ENCODE assay signal across 19 mouse cellular contexts in genomic region chr9:6250320-6250719, GRCm38 (mm10). TPM values are rescaled to one million over a fixed set of nuclear protein-coding genes. Genes with fewer than 3 reads are reported as not detected.
DNase-seq lines count a peak whose midpoint lies in the region; ATAC-seq lines count a peak whose summit lies in the region.
"Had no signal": no experiment of that assay in that cellular context is flagged by ENCODE, and none has a peak within 500 bp of the region (broad histone marks: within the 10 kb centered on the region; RNA-seq: fewer than 3 reads in every experiment).

No protein-coding gene starts in this region.

- H3K4me2 ChIP-seq in forebrain, embryonic 16.5 days (ENCODE audit: low read length): no peak overlapping the region

- H3K9me3 ChIP-seq in forebrain, embryonic 16.5 days (ENCODE audit: control insufficient read depth, low read length): no peaks in the 10 kb centered on the region

- intact Hi-C loops in heart, postnatal 10 days (cut with DNase I): no loop called here

- H3K27me3 ChIP-seq in forebrain, embryonic 16.5 days (replicated peaks; ENCODE audit: control insufficient read depth, insufficient read depth, low read length): no peaks in the 10 kb centered on the region

- H3K27ac ChIP-seq in forebrain, embryonic 16.5 days (ENCODE audit: low read length): no peak overlapping the region
- H3K27ac ChIP-seq: gastrocnemius, adult 2 months; heart, adult 2 months had no signal

- peak; percentile 90 for ATAC-seq in forebrain, embryonic 16.5 days

- WGBS in forebrain, embryonic 16.5 days: 19% methylated on average over 1 of the region's 1 CpGs

- H3K4me1 ChIP-seq in forebrain, embryonic 16.5 days (replicated peaks; ENCODE audit: control insufficient read depth, insufficient read depth, low read length): 0 out of 2 replicates have a peak, but pooled peaks cover 2% of the 10 kb centered on the region

- peak; percentile 79 for DNase-seq in heart, adult 11 months
- no peak for DNase-seq in heart, postnatal 10 days
- peak; percentile 5 for DNase-seq in layer of hippocampus, adult 11-12 months (ENCODE audit: low spot score)
- DNase-seq in layer of hippocampus, adult 9-11 months: no peak
- DNase-seq in adipocyte (ENCODE audit: low spot score): peak; percentile 50
- DNase-seq in thymus, postnatal 10 days (ENCODE audit: low spot score in 2 of 2): no peak
- DNase-seq: cerebellum, adult 11-12 months; gastrocnemius, adult 2 months; heart, adult 2 months; heart, postnatal 14 days; lung, postnatal 14 days; right cerebral cortex, postnatal 25 days had no signal

- no peak overlapping the region for H3K9ac ChIP-seq in forebrain, embryonic 16.5 days (replicated peaks; ENCODE audit: low read depth, low read length)

- H3K36me3 ChIP-seq in forebrain, embryonic 16.5 days (ENCODE audit: control insufficient read depth, insufficient read depth): no peaks in the 10 kb centered on the region

- H3K4me3 ChIP-seq in forebrain, embryonic 16.5 days (replicated peaks; ENCODE audit: low read length): no peak overlapping the region
- H3K4me3 ChIP-seq: gastrocnemius, adult 2 months; heart, adult 2 months had no signal

RNA-seq across cellular contexts. Expression of gene Ddi1, which starts 19.3 kb away (rescaled TPM):
- not detected for total RNA-seq in heart, postnatal 10 days (2021)
- polyA plus RNA-seq in forebrain, embryonic 16.5 days (2015; fragmentation: Nextera tagmentation; extraction: Ambion mirVana): not detected in 2 replicates
- total RNA-seq: adrenal gland, postnatal 4 days; gastrocnemius, adult 2 months; heart, adult 2 months; heart, postnatal 14 days; layer of hippocampus, postnatal 10 days; left cerebral cortex, postnatal 25 days; liver, adult 2 months; MEL; monocyte, adult 5-6 weeks had no signal
- polyA plus RNA-seq: heart, adult 2 months; liver, adult 2 months had no signal

Comparison
In these comparisons a context has a peak if more than half of its experiments do, and no peak if none do; other contexts are left out.
1. DNase-seq: peak in heart, adult 11 months (single experiment), layer of hippocampus, adult 11-12 months (single experiment) and adipocyte (single experiment); none in heart, postnatal 10 days (0 of 2), layer of hippocampus, adult 9-11 months (single experiment) and thymus, postnatal 10 days (0 of 2).